Mouse (Mus musculus) bone marrow macrophage, adult 2 months (primary cell): ENCODE measurements around the gene Bcl7c.
"Not testable (repeated sequence)": the region's sequence is repeated elsewhere in the genome, so short reads cannot be mapped to it uniquely, and the experiment has no call there.

Experiments used
- CTCF ChIP-seq: IDR thresholded peaks from 2 replicates; pipeline ENCODE4 v1.5.1; 2012; ENCODE audit warnings: low read depth, mild to moderate bottlenecking, low read length, moderate library complexity
- POLR2A ChIP-seq: IDR thresholded peaks from 2 replicates; pipeline ENCODE4 v1.6.1; 2012; ENCODE audit warnings: mild to moderate bottlenecking, low read depth, low read length, borderline replicate concordance

GRCm38 (mm10) chr7:127647576-127647975, 61.2 kb downstream of the Bcl7c start:
- TF ChIP-seq POLR2A, CTCF: not testable (repeated sequence)
